Mouse (Mus musculus) limb, embryonic 10.5 days (tissue): ENCODE measurements at regions not wholly inside any gene's neighbourhood (a gene's known extent, or its start where the extent isn't known, plus 50 kb on each side); places are given as distances from the start of the nearest gene placed in this dataset.

Experiments
- DNase-seq: peaks from one replicate; pipeline ENCODE4 v3.0.0-alpha.2; 2017; ENCODE audit warnings: low spot score
- H3K27ac ChIP-seq: fragments of 300-500 bp; sonication (generic); 2 replicates; pipeline ENCODE4 v1.5.1; 2016; ENCODE audit warnings: mild to moderate bottlenecking
- H3K27me3 ChIP-seq: fragments of 300-500 bp; sonication (generic); 2 replicates; pipeline ENCODE4 v1.6.1; 2016; ENCODE audit warnings: low read depth, mild to moderate bottlenecking; ENCODE audit not compliant: poor library complexity, severe bottlenecking
- H3K36me3 ChIP-seq: fragments of 300-500 bp; sonication (generic); 2 replicates; pipeline ENCODE4 v1.6.1; 2016; ENCODE audit warnings: mild to moderate bottlenecking, moderate library complexity
- H3K4me1 ChIP-seq: fragments of 300-500 bp; sonication (generic); 2 replicates; pipeline ENCODE4 v1.6.1; 2016
- H3K4me3 ChIP-seq: fragments of 300-500 bp; sonication (generic); 2 replicates; pipeline ENCODE4 v1.5.1; 2016; ENCODE audit warnings: mild to moderate bottlenecking, moderate library complexity
- H3K9me3 ChIP-seq: fragments of 300-500 bp; sonication (generic); replicated peaks from 2 replicates; pipeline ENCODE4 v1.6.1; 2016; ENCODE audit warnings: mild to moderate bottlenecking
- WGBS: fragments of 180-500 bp; shearing (Covaris S2); methylation state at CpG from one replicate; pipeline ENCODE4 v1.1.7; 2016; 5-methylcytosine and 5-hydroxymethylcytosine counted together

DNA sequence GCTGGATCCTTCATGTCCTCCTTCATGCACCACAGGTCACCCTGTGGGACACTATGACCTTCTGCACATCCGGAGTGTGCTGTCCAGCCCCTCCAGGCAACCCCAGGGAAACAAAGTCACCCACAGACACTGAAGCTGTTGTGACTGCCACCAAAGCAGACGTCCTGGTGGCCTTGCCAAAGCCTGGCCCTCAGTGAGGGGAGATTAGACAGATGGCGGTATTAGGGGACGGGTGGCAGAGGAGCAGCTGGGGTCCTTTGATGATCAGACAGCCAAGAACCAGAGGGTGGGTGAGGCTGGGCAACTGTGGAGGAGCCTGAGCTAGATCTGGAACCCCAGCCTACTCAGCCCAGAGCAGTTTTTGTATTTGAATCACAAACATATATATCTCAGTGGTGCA lies 448.9 kb downstream of the Prss52 start:
- Histone ChIP-seq H3K27me3 (no peaks in the 10 kb centered on the region), H3K27ac (no peak overlapping the region), H3K4me1 (no peaks in the 10 kb centered on the region), H3K36me3 (no peaks in the 10 kb centered on the region), H3K4me3 (no peak overlapping the region), H3K9me3 (no peaks in the 10 kb centered on the region)
- 59% methylated on average over 4 of the region's 4 CpGs for WGBS
- DNase-seq: no peak

DNA sequence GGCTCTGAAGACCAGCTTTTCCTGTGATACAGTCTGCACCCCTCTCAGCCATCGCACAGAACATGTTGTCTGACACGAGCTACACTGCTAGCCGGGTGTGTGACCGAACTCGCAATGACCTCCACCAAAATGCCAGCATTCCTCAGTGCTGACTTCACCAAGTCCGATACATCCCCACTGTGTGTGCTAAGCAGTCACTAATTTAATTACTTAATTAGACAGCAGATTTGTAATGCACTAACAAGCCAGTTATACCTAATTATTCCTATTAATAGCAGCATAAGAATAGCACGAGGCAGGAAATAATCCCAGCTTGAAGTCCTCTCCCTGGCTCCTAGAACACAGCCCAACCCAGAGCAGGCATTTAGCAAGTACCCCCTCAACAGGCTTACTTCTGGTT lies 452.0 kb downstream of the Prss52 start:
- H3K9me3 ChIP-seq: no peaks in the 10 kb centered on the region
- no peak overlapping the region for H3K4me3 ChIP-seq
- H3K4me1 ChIP-seq: no peaks in the 10 kb centered on the region
- H3K36me3 ChIP-seq: no peaks in the 10 kb centered on the region
- no peak for DNase-seq
- no peak overlapping the region for H3K27ac ChIP-seq
- no peaks in the 10 kb centered on the region for H3K27me3 ChIP-seq
- 94% methylated on average over 7 of the region's 7 CpGs for WGBS

DNA sequence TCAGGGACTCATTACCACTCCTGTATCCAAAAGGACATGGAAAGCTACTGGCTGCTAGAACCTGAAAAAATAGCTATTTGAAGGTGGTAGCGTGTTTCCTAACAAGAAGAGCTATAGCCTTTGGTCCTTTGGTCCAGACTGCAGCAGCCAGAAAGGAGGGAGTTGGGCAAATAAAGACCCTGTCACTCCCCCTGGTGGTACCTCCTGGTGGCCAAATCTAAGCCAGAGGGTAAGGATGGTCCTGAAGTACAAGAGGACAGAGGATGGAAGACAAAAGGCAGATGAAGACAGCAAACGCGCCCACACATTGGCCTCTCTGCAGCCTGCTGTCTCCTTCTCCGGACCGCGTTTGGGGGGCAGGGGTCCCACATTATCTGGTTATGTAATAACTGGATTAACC lies 453.4 kb downstream of the Prss52 start:
- WGBS: 79% methylated on average over 6 of the region's 6 CpGs
- no peaks in the 10 kb centered on the region for H3K27me3 ChIP-seq
- H3K9me3 ChIP-seq: no peaks in the 10 kb centered on the region
- no peak overlapping the region for H3K27ac ChIP-seq
- no peaks in the 10 kb centered on the region for H3K36me3 ChIP-seq
- H3K4me3 ChIP-seq: no peak overlapping the region
- DNase-seq: no peak
- no peaks in the 10 kb centered on the region for H3K4me1 ChIP-seq

DNA sequence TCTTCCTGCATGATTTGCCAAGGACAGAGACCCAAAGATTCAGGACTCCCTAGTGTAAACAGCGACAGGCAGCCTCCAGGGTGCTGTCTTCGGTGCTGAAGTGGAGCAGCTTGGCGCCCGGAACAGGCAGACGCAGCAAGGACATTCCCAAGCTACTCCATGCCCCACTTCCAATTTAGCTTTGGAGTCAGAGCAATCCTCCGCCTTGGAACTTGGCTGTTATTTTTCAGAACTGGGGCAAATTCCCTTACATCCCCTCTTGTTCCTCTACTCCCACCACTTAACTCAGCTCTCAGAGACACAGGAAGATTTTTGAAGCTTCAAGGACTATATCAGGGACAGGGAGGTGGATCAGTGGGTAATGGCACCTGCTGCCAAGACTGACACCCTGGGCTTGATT lies 464.6 kb downstream of the Prss52 start:
- Histone ChIP-seq H3K4me1 (no peaks in the 10 kb centered on the region), H3K27ac (no peak overlapping the region), H3K9me3 (no peaks in the 10 kb centered on the region), H3K36me3 (no peaks in the 10 kb centered on the region), H3K4me3 (no peak overlapping the region), H3K27me3 (no peaks in the 10 kb centered on the region)
- 8% methylated on average over 6 of the region's 6 CpGs for WGBS
- DNase-seq: peak; percentile 74

DNA sequence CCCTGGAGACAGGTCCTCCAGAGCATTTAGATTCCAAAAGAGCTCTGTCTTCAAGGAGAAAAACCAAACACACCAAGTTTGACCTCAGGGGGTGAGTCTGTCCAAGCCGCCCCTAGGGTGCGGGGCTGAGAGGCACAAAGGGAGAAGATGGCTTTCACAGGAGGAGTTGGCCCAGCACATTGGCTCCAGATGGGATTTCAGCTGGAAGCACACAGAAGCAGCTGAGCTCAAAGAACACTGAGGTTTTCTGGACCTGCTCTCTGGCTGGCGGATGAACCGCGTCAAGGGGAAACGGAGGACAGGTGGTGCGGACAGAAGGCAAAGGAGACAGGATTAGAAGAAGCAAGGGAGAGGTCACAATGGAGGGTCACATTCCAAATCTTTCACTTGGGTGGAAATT lies 466.9 kb downstream of the Prss52 start:
- no peak overlapping the region for H3K27ac ChIP-seq
- H3K4me1 ChIP-seq: no peaks in the 10 kb centered on the region
- no peaks in the 10 kb centered on the region for H3K36me3 ChIP-seq
- 87% methylated on average over 7 of the region's 7 CpGs for WGBS
- H3K27me3 ChIP-seq: peaks cover 4% of the 10 kb centered on the region; the same call in 1 of the 2 replicates
- no peaks in the 10 kb centered on the region for H3K9me3 ChIP-seq
- no peak for DNase-seq
- no peak overlapping the region for H3K4me3 ChIP-seq

DNA sequence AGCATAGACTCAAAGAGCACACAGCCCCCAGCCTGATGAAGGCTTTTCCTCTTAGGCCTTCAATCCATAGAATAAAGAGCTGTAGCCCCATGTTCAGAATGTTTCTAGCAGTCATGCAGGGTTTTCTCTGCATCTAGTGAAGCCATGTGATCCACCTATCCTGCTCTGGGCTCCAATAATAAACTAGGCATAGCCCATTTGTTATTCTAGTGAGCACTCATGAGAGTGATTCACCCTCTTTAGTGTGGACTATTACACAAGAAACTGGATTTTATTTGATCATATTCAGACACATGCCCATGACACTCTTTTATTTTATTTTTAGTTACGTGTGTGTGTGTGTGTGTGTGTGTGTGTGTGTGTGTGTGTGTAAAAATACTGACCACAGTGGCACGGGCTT lies 468.7 kb downstream of the Prss52 start:
- whole genome bisulfite sequencing: 78% methylated on average over 2 of the region's 2 CpGs
- DNase-seq: no peak
- Histone ChIP-seq H3K4me1 (no peaks in the 10 kb centered on the region), H3K36me3 (no peaks in the 10 kb centered on the region), H3K27me3 (peaks cover 4% of the 10 kb centered on the region; the same call in 1 of the 2 replicates), H3K9me3 (no peaks in the 10 kb centered on the region), H3K27ac (no peak overlapping the region), H3K4me3 (no peak overlapping the region)

DNA sequence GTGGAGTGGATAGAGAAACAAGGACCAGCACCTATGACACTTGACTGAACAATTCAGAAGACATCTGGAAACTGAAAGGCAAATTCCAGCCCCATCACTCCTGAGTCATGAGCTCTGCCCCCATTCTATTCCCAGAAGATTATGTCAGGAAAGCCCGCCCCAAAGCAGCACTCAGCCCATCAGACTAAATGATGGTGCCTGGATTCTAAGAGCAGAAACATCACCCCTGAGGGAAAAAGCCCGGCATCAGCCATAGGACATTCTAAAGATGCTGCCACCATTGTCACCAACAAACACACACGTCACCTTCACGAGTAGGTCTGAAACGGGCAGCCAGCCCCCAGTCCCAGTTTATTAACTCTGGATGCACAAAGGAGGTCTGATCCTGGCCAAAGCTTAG lies 469.7 kb downstream of the Prss52 start:
- WGBS: 73% methylated on average over 5 of the region's 5 CpGs
- no peaks in the 10 kb centered on the region for H3K4me1 ChIP-seq
- H3K9me3 ChIP-seq: no peaks in the 10 kb centered on the region
- H3K4me3 ChIP-seq: no peak overlapping the region
- DNase-seq: no peak
- H3K27ac ChIP-seq: no peak overlapping the region
- peaks cover 4% of the 10 kb centered on the region; the same call in 1 of the 2 replicates for H3K27me3 ChIP-seq
- no peaks in the 10 kb centered on the region for H3K36me3 ChIP-seq

DNA sequence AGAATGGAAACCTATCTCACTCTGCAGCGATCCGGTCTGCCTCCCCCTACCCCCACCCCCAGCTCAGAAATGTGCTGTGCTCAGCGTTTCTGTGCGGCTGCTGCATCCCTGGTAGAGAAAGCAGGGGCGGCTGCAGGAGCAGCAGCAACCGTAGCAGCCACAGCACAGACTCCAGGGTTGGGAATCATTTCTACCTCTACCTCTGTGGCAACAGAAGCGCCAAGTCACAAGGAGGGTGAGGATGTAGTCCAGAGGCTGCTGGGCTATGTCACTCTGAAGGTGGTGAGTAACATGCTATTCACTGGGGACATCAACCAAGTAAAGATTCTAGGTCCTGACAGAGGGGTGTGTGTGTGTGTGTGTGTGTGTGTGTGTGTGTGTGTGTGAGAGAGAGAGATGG lies 470.2 kb downstream of the Prss52 start:
- no peaks in the 10 kb centered on the region for H3K36me3 ChIP-seq
- no peak overlapping the region for H3K27ac ChIP-seq
- no peaks in the 10 kb centered on the region for H3K4me1 ChIP-seq
- H3K27me3 ChIP-seq: peaks cover 8% of the 10 kb centered on the region; the same call in 1 of the 2 replicates
- H3K4me3 ChIP-seq: no peak overlapping the region
- WGBS: 71% methylated on average over 7 of the region's 7 CpGs
- DNase-seq: no peak
- no peaks in the 10 kb centered on the region for H3K9me3 ChIP-seq

DNA sequence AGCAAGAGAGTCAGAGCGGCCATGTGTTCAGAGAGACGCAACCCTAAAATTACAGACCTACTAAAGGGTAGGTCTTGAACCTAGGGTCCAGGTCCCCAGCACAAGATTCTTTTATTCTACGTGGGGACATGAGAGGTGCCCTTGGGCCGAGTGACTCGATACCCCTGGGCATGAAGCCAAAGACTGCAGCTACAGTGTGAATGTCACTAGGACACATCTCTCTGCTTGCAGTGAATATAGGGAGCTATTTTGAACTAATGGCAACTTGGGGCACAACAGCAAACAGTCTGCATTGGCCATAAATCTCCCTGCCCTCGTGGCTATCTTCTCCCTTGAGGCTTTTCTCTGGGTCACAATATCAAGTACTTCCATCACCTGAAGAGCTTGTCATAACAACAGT lies 470.7 kb downstream of the Prss52 start:
- Histone ChIP-seq H3K27ac (no peak overlapping the region), H3K36me3 (no peaks in the 10 kb centered on the region), H3K9me3 (no peaks in the 10 kb centered on the region), H3K4me3 (no peak overlapping the region), H3K27me3 (peaks cover 13% of the 10 kb centered on the region), H3K4me1 (no peaks in the 10 kb centered on the region)
- DNase-seq: no peak
- 84% methylated on average over 6 of the region's 6 CpGs for WGBS

DNA sequence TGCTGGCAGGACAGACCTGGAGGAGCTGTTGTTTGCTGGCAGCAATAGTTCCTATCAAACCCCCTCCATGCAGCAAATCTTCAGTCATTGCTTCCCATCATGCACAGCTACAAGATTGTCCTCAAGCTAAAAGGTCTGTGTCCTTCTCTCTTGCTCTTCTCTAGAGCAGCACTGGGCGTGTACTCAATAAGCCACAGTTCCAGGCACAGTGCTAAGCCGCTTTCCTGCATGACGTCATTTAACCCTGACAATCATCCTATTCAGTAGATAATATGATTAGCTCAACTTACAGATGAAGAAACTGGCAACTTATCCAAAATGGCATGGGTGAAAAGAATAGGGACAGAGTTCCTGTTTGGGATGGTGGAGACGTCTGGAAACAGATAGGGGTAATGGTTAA lies 471.9 kb downstream of the Prss52 start:
- Histone ChIP-seq H3K36me3 (no peaks in the 10 kb centered on the region), H3K9me3 (no peaks in the 10 kb centered on the region), H3K27me3 (peaks cover 24% of the 10 kb centered on the region), H3K4me1 (no peaks in the 10 kb centered on the region), H3K4me3 (no peak overlapping the region), H3K27ac (no peak overlapping the region)
- 78% methylated on average over 4 of the region's 4 CpGs for WGBS
- DNase-seq: no peak

DNA sequence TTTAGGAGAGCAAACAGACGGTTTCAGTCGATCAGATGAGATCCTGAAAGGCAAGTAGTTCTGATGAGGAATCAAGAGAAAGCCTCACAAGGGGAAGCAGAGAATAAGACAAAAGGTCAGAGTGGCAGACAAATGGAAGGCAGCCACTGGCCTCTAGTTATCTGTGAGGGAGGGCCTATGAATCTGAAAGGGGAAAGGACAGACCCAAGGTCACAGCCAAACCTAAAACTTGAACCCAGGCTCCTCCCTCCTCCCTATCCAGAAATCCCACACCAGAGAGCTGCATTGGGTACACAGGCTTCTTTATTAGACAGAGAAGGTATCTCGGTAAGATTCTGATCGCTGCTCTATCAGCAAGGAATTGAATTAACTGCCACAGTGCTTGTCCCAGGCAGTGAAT lies 476.0 kb downstream of the Prss52 start:
- Histone ChIP-seq H3K27ac (no peak overlapping the region), H3K4me1 (no peaks in the 10 kb centered on the region), H3K9me3 (no peaks in the 10 kb centered on the region), H3K36me3 (no peaks in the 10 kb centered on the region), H3K27me3 (peaks cover 60% of the 10 kb centered on the region), H3K4me3 (no peak overlapping the region)
- WGBS: 81% methylated on average over 4 of the region's 4 CpGs
- DNase-seq: no peak

DNA sequence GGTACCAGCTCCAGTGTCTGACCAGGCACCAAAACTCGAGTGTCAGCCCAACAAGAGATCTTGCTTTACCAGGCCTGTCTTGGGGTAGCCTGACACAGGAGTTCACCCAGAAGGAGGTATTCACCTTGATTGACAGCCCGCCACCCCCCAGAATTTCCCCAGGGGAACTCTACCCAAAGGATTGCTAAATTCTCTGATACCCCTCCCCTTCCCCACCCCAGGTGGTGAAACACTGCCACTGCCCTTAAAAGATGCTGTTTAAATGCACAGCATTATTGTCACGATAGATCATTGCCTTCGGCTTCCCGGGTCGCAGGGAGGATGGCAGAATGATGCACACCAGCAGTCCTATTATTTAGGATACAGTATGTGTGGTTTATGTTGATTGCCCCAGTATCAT lies 476.8 kb downstream of the Prss52 start:
- Histone ChIP-seq H3K36me3 (no peaks in the 10 kb centered on the region), H3K27me3 (peaks cover 68% of the 10 kb centered on the region)
- WGBS: 45% methylated on average over 6 of the region's 6 CpGs

DNA sequence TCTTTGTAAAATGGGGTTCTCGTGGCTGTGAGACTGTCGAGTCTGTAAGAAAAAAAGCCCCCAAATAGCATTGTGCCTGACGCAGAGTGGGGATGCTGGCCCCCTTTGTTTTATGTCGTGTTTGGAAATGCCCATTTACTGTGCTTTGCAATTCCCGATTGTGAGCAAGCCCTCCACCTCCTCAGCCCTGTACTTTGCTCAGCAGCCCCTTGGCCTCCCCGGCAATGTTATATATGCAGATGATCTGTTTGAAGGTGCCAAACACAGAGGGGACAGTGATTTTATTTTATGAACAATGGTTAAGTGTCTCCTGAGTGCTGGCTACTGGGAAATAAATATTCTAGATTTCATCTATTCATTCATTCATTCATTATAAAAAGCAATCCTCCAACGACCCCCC lies 477.6 kb downstream of the Prss52 start:
- no peaks in the 10 kb centered on the region for H3K9me3 ChIP-seq
- 25% methylated on average over 7 of the region's 7 CpGs for WGBS
- H3K27me3 ChIP-seq: peaks cover 76% of the 10 kb centered on the region
- peaks cover under 1% of the 10 kb centered on the region; the same call in 1 of the 2 replicates for H3K4me1 ChIP-seq
- H3K4me3 ChIP-seq: no peak overlapping the region
- no peak overlapping the region for H3K27ac ChIP-seq
- no peak for DNase-seq
- H3K36me3 ChIP-seq: no peaks in the 10 kb centered on the region

More for the DNA sequence above, 476.8 kb downstream of the Prss52 start:
- DNase-seq: no peak
- H3K4me3 ChIP-seq: no peak overlapping the region
- H3K27ac ChIP-seq: no peak overlapping the region
- no peaks in the 10 kb centered on the region for H3K9me3 ChIP-seq
- H3K4me1 ChIP-seq: no peaks in the 10 kb centered on the region

DNA sequence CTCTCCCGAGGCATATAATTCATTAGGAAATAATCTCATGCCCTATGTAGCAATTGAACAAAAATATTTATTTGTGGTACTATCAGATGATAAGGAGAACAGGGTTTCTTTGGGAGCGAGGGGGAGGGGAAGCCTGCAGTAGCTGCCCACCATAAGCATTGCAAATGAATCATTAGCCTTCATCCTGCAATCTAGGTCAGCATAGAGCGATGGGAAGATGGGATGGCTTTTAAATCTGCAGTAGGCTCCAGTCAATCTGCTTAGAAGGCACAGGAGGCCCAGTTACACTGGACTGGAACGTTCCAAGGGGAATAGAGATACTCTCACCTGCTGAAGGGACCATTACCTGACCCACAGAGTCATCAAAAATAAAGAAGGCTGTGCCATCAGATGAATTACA lies 478.7 kb downstream of the Prss52 start:
- Histone ChIP-seq H3K4me3 (no peak overlapping the region), H3K27me3 (peaks cover 88% of the 10 kb centered on the region), H3K4me1 (peaks cover 11% of the 10 kb centered on the region), H3K9me3 (no peaks in the 10 kb centered on the region), H3K36me3 (no peaks in the 10 kb centered on the region), H3K27ac (no peak overlapping the region)
- no peak for DNase-seq
- 36% methylated on average over 4 of the region's 4 CpGs for WGBS
